Mouse (Mus musculus) olfactory bulb, adult 2 months (tissue): Measurements from ENCODE around the gene Trim7.

Source experiments
- CTCF ChIP-seq: fragments of 200-500 bp; IDR thresholded peaks from 2 replicates; pipeline ENCODE4 v1.5.1; 2012; ENCODE audit warnings: low read depth, mild to moderate bottlenecking, low read length, moderate library complexity; ENCODE audit not compliant: insufficient read depth
- POLR2A ChIP-seq: fragments of 200-500 bp; IDR thresholded peaks from 2 replicates; pipeline ENCODE4 v1.6.1; 2012; ENCODE audit warnings: mild to moderate bottlenecking, low read depth, low read length, moderate library complexity; ENCODE audit not compliant: insufficient read depth

- TF ChIP-seq POLR2A (no peak), CTCF (no peak)
These were observed 48.6 kb upstream of the Trim7 start for GRCm38 (mm10) chr11:48777303-48777702.
